Mouse (Mus musculus): Measurements from ENCODE around the gene Myadml2. TPM values are rescaled to one million over a fixed set of nuclear protein-coding genes. Genes with fewer than 3 reads are reported as not detected.

Gene Myadml2
- not detected for total RNA-seq (2023)

DNA sequence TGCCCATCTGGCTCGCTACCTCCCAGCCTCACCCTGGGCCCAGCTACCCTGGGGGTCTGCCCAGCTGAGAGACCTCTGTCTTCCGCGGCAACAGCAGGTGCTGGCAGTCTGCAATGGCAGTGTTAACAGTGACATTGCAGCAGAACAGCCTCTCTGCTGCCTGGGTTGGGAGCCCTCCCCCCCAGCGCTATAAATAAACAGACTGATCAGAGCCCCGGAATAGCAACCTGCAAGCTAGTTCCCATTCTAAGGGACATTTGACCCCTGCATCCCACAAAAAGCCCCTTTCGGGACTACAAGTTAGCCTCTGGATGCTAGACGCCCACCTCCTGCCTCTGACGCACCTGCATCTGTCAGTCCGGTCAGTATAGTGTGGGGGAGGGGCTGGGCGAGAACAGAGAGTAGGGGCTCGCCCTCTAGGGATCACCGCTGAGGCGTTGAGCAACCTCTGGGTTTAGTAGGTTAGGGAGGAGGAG, at the start of gene Myadml2:
Gene Myadml2 (minus strand): TSS at position 158 of the 476 bp plus-strand sequence.

DNA sequence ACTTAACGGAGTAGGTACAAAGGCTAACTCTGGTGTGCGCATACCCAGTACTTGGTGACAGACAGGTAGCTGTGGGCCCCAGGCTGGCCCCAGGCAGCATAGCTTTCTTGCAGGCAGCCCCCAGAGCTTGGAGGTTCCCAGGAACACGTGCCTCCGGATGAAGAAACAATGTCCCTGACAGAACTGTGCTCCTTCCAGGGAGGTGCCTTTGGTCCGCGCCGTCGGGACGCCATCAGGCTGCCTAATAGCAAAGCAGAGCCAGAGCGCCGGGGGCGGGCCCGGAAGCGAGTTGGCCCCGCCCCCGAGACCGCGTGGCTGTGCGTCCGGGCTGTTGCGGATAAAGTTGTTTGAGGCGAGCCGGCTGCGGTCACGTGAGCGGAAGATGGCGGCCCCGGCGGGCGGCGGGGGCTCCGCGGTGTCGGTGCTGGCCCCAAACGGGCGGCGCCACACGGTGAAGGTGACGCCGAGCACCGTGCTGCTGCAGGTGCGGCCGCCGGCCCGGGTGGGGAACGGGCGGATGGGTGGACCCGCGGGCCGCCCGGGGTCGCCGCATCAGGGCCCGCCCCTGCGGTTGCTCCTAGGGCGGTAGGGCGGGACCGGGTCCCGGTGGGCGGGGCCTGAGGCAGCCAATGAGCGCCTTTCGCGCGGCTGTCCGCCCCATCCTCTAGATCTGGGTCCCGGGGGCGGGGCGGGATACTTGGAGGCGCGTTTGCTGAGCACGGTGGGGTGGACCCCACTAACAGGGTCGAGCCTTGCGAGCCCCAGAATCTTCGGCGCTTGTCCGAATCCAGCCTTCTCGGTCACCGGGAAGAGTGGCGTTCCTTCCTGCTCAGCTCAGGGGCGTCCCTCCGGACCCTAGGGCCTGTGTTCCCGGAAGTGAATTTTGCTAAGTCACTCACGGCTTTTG, 25.0 kb upstream of the Myadml2 start, which contains the start of gene Aspscr1:
Gene Aspscr1 (plus strand): TSS at position 287 of the 907 bp plus-strand sequence.

DNA sequence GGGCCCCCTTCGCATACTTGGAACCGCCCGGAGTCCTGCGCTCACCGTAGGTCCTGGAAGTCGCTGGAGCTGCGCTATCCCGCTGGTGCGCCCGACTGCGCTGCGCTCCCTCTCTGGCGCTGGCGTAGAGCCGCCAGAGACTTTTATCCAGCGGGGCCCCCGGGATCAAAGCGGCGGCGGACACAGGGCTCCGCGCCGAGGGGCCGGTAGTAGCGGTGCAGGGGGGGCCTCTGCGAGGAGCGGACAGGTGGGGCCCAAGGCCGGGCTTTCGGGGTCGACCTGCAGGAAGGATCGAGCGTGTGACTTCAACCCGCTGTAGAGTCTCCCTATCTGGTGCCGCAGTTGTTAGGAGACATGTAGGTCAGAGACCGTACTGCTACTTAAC, 13.1 kb upstream of the Myadml2 start, which contains the start of gene Notum:
Gene Notum (minus strand): TSS at position 100 of the 385 bp plus-strand sequence.

DNA sequence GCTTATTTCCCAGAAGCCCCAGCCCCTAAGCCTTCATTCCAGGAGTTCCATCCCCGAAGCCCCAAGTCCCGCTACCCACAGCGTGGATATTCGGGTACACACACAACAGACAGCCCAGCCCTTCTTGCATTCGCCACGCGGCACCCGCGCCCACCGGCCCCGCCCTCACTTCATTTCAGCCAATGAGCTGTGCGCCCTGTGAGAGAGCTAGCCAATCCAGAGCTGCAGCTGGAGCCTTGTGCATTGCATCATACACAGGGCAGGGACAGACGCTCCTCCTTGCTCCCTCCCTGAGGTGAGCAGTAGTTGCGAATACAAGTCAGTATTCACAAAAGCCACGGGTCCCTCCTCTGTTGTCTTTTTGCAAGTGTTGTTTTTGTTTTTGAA, 4.4 kb downstream of the Myadml2 start, which contains the start of gene Pycr1:
Gene Pycr1 (minus strand): TSS at position 169 of the 387 bp plus-strand sequence.

DNA sequence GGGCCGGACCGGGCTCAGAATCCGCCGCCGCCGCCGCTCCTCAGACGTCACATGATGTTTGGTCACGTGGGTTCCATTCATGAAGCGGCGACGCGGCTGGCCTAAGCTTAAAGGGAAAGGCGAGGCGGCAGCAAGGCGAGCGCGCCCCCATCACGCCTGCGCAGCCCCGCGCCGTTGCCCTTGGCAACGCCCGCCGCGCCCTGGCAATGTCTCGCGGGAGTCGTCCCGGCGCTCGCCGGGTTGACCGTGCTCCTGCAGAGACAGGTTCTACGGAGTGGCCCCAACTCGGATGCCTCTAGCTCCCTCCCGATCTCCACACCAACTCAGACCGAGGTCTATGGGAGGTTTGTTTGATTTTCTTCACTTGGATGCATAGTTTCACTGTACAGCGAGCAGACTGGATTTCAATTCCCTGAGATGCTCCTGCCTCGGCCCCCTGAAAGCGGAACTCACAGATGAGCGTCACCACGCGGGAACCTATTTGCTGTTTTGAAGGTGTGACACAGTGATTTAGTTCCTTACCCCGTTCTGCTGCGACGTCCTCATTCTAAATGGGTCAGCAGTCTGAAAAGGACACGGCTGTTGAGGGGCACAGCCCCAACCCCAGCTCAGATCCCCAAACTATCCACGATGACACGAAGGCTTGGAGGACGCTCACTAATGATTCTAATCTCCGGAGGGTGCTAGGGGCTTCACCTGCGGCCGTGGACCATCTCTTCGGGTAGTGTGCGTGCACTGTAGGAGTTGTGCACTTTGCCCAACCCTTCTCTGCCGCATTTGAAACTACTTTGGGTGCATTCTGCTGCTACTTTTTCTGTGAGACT, 14.2 kb downstream of the Myadml2 start, which contains the start of gene Mafg:
Gene Mafg (minus strand): TSS at position 81 of the 824 bp plus-strand sequence.

DNA sequence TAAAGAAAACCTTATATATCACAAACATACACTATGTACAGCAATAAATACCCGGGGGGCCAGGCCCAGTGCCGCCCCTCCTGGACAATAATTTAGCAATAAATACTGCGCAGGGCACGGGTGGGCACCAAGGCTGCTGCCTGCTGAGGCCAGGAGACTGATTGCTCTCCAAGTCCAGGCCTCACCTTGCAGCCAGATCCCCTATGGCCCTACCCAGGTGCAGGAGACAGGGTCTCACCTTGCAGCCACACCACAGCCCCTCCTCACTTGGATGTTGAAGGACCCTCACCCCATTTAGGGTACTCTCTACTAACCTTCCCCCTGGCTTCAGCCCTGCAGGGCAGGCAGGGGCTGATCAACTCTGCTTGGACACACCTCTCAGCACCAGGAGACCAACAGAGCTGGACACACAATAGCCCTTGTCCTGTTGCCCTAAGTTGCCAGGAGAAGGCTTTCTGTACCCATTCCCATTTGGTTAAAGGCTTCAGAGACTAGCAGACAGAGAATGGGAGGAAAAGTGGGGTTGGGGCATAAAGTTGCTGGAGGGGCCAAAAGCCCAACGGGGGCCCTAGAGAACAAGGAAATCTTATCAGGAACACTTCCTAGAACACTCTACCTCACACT, 22.7 kb downstream of the Myadml2 start, which contains the start of gene Sirt7:
Gene Sirt7 (minus strand): TSS at position 89 of the 624 bp plus-strand sequence.

DNA sequence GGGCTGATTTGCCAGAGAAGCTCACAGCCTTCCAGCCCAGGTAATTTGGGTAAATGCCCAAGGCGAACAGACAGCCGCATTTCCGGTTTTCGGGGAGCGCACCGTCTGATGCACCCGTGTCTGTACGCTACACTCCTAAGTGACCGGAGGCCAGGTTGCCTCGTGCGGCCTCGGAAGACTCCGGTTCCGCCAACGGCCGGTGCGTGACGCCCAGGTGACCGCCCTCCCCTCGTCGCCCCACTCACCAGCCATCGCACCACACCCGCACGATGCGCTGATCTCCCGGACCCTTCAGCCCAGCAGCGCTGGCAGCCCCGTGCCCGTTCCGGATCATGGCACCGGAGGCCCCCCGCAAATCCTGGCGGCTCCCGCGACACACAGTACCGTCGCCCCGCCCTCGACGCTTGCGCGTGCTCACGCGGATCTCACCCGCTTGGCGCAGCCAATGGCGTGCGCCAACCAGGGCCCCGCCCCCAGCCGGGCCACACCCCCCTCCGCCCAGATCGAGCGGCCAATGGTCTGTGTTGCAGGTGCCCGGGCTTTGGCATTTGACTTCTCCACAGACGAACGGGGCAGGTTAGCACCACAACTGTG, 30.3 kb downstream of the Myadml2 start, which contains the start of gene Pcyt2:
Gene Pcyt2 (minus strand): TSS at position 418 of the 594 bp plus-strand sequence.

DNA sequence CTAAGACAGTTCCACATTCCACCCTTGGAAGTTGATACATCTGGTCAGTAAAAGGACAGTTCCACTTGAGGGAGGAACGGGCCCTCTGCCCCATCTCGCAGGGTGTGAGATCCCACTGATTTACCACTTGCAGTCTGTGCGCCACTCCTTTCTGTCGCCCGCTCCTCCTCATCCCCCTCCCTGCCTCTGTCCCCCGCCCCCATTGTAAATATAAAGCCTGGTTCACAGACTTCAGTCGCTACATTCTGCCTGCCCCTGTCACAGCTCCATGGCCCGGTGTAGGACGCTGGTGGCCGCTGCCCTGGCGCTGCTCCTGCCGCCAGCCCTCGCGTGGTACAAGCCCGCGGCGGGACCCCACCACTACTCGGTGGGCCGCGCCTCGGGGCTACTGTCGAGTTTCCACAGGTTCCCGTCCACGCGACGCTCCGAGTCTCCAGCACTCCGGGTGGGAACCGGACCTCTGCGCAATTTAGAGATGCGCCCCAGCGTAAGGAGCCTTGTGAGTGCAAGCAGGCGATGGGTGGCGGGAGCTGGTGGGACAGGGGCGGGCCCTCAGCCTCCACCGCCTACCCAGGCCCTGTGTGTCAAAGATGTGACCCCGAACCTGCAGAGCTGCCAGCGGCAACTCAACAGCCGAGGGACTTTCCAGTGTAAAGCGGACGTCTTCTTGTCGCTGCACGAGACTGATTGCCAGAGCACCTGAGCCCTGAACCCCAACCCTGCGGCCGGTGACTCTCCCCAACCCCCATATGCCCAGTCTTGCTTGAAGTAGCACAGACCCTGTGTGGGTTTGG, 39.5 kb downstream of the Myadml2 start, which contains the start of gene Npb:
Gene Npb (plus strand): TSS at position 237 of the 794 bp plus-strand sequence.

DNA sequence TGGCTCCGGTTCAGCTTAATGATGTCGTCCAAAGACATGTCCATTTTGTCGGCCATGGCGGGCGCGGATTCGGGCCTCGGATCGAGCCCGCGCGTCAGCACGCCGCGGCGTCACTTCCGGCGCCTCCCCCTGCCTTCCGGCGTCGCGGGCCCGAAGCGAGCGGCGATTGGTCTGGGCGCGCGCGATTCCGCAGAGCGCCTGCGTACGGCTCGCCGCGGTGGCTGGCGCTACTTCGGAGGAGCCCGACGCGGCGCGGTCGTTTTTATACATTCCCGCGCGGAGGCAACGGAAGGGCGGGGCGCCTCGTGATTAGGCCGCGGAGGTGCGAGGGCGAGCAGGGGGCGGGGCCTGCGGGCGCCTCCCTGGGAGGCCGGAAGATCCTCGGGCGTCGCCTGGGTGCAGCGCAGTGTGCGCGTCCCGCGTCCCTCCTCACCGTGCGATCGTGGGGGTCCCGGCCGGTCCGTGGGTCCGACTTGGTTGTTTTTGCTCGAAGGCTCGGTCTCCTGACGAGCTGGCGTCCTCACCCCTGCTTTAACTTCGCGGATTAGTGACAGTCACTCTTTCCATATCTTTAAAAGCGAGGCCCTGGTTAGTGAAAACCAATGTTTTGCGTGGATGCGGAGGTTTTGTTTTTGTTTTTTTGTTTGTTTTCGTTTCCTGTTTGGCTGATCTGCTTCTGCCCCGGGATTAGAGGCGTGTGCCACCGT, 49.5 kb downstream of the Myadml2 start, which contains the start of the genes Alyref and Anapc11:
Gene Alyref (minus strand): TSS at position 83 of the 707 bp plus-strand sequence.
Gene Anapc11 (plus strand): TSS at position 139 of the 707 bp plus-strand sequence.

Other genes with a start within 250 kb of the Myadml2 start
- gene Nploc4, start 210.4 kb downstream of the Myadml2 start, total RNA-seq (2023): 45.7 TPM
- gene Tspan10, start 205.5 kb downstream of the Myadml2 start, total RNA-seq (2023): 14.2 TPM
- 0.77 TPM for gene Pde6g, start 194.7 kb downstream of the Myadml2 start, total RNA-seq (2023)
- 2.9 TPM for gene Oxld1, start 190.1 kb downstream of the Myadml2 start, total RNA-seq (2023)
- 28.4 TPM for gene Ccdc137, start 190.0 kb downstream of the Myadml2 start, total RNA-seq (2023)
- 10.8 TPM for gene Arl16, start 180.6 kb downstream of the Myadml2 start, total RNA-seq (2023)
- 36.0 TPM for gene Mrpl12, start 163.5 kb downstream of the Myadml2 start, total RNA-seq (2023)
- gene Slc25a10, start 156.3 kb downstream of the Myadml2 start, total RNA-seq (2023): 11.0 TPM
- not detected for gene Gcgr, start 117.5 kb downstream of the Myadml2 start, total RNA-seq (2023)
- gene Mcrip1, start 98.4 kb downstream of the Myadml2 start, total RNA-seq (2023): 41.2 TPM
- not detected for gene Ppp1r27, start 97.0 kb downstream of the Myadml2 start, total RNA-seq (2023)
- 159 TPM for gene P4hb, start 74.9 kb downstream of the Myadml2 start, total RNA-seq (2023)
- gene Arhgdia, start 66.5 kb downstream of the Myadml2 start, total RNA-seq (2023): 371 TPM
- 93.3 TPM for gene Alyref, start 49.8 kb downstream of the Myadml2 start, total RNA-seq (2023)
- 84.8 TPM for gene Anapc11, start 49.7 kb downstream of the Myadml2 start, total RNA-seq (2023)
- gene Npb, start 39.7 kb downstream of the Myadml2 start, total RNA-seq (2023): 3.2 TPM
- 121 TPM for gene Pcyt2, start 30.2 kb downstream of the Myadml2 start, total RNA-seq (2023)
- gene Sirt7, start 22.9 kb downstream of the Myadml2 start, total RNA-seq (2023): 126 TPM
- gene Mafg, start 14.6 kb downstream of the Myadml2 start, total RNA-seq (2023): 28.8 TPM
- gene Pycr1, start 4.4 kb downstream of the Myadml2 start, total RNA-seq (2023): 1.9 TPM
- gene Notum, start 13.0 kb upstream of the Myadml2 start, total RNA-seq (2023): not detected
- gene Aspscr1, start 24.8 kb upstream of the Myadml2 start, total RNA-seq (2023): 104 TPM
- 33.8 TPM for gene Cenpx, start 65.6 kb upstream of the Myadml2 start, total RNA-seq (2023)
- gene Lrrc45, start 65.8 kb upstream of the Myadml2 start, total RNA-seq (2023): 28.8 TPM
- gene Rac3, start 73.3 kb upstream of the Myadml2 start, total RNA-seq (2023): 1.7 TPM
- gene Dcxr, start 79.1 kb upstream of the Myadml2 start, total RNA-seq (2023): not detected
- not detected for gene Cbr2, start 84.0 kb upstream of the Myadml2 start, total RNA-seq (2023)
- gene Hmga1b, start 114.6 kb upstream of the Myadml2 start, total RNA-seq (2023): 35.1 TPM
- gene Rfng, start 136.0 kb upstream of the Myadml2 start, total RNA-seq (2023): 13.1 TPM
- 55.1 TPM for gene Gps1, start 136.1 kb upstream of the Myadml2 start, total RNA-seq (2023)
- gene Dus1l, start 148.2 kb upstream of the Myadml2 start, total RNA-seq (2023): 48.2 TPM
- 110 TPM for gene Fasn, start 176.4 kb upstream of the Myadml2 start, total RNA-seq (2023)

Data from CD8-positive naive resting alpha-beta T cell, adult 57 days (primary cell).